Mouse (Mus musculus) embryonic stem cell, embryonic (primary cell): ENCODE measurements around the gene Inpp5a.

Experiments
- CTCF ChIA-PET, 4 experiments: fragments of 300-600 bp in 2 of 4; fragments of 350-600 bp in 2 of 4; sonication (Branson Sonifier 250); formaldehyde crosslinking; loops; one replicate each; lab custom pipeline; 2022; ENCODE audit warnings: inconsistent platforms in 2 of 4; lab: Charles Lee
- POLR2A ChIA-PET, 4 experiments: fragments of 300-600 bp in 2 of 4; fragments of 350-600 bp in 2 of 4; sonication (Branson Sonifier 250); formaldehyde crosslinking; loops; one replicate each; lab custom pipeline; 2022; ENCODE audit warnings: antibody characterized with exemption in 4 of 4, inconsistent platforms in 1 of 4; lab: Charles Lee

Inpp5a gene

DNA sequence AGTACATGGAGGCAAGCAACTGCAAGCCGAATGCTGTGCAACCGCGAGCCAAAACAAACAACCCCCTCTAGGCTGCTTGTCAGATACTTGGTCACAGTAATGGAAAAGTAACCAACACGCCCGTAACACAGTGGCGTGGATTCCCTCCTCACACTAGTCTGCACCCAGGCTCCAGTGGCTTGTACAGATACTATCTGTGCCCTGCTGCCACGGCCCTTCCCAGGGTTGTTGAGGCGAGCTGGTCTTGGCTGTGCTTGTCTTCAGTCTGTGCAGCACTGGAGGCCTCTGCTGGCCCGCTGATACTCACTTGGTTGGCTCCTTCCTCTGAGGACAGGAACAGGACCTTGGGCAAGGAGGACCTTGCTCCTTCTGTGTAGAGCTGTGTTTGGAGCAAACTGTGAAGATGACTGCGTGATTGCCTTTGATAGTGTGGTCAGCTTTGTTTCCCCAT lies 52.9 kb downstream of the Inpp5a start:
- ChIA-PET POLR2A (interaction anchor here in 1 of 4 experiments (1.0 kb wide), 1 partner anchor 52 kb away, joined by 3 read pairs; no protein-coding TSS in a partner anchor), CTCF (interaction anchor here in 1 of 4 experiments (1.3 kb wide), 1 partner anchor 138 kb away, joined by 3 read pairs; no protein-coding TSS in a partner anchor)

- ChIA-PET CTCF (no interaction called here), POLR2A (interaction anchor here in 1 of 4 experiments (0.6 kb wide), 1 partner anchor 212 kb away, joined by 5 read pairs; no protein-coding TSS in a partner anchor)
Observed at GRCm38 (mm10) chr7:139445621-139446020, 56.7 kb downstream of the Inpp5a start.

GRCm38 (mm10) chr7:139447381-139447780 lies 58.5 kb downstream of the Inpp5a start:
- ChIA-PET CTCF (no interaction called here), POLR2A (no interaction called here)

DNA sequence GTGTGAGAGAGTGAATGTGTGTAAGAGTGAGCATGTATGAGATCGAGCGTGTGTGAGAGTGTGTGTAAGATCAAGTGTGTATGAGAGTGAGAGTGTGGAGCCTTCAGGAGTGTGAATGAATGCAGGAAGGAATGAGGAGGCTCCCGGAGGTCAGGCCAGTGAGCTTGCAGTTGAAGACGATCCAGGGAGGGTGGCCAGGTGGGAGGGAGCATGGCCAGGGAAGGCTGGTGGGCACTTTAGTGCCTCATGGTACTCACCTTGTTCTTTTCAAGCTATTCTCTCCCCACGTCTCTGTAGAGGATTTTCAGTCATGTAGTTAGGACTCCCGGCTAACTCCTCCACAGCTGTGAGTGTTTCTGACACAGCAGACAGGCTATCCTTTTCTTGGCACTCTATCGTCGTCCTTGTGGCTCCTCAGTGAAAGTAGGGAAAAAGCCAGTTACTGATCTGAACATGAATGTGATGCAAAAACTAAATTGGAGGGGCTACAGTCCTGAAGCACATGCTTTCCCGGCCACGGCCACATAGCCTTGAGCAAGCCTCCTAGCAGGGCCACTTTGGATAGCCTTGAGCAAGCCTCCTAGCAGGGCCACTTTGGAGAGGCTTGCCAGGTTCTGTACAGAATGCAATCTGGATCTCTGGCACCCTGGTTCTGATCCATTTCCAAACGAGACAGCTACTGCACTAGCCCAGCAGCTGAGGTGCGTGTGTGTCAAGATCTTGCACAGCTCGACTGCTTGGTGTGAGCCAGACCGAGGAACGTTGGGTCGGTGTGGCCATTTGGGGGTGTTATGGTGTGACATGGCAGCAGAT lies 61.5 kb downstream of the Inpp5a start:
- CTCF ChIA-PET, result no interaction called here
- POLR2A ChIA-PET, result no interaction called here

GRCm38 (mm10) chr7:139451711-139452110 lies 62.8 kb downstream of the Inpp5a start:
- POLR2A ChIA-PET, result no interaction called here
- CTCF ChIA-PET, result no interaction called here

DNA sequence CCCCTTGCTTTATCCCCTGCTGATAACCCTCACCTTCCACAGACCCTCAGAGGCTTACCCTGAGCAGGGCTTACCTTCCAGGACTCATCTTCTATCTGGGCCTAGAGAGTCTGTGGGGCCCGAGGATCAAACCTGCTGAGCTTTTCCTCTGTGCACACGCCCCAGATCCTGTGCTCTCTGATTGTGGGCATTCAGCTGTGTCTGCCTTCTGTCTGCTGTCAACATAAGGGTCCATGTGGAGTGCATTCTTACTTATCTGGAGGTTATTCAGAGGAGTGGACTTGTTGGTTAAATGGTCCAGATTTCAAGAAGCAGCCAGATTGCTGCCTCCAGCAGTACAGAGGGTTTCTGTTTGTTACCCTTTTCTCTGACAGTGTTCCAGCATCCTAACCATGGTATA lies 63.3 kb downstream of the Inpp5a start:
- POLR2A ChIA-PET, result no interaction called here
- CTCF ChIA-PET, result no interaction called here

DNA sequence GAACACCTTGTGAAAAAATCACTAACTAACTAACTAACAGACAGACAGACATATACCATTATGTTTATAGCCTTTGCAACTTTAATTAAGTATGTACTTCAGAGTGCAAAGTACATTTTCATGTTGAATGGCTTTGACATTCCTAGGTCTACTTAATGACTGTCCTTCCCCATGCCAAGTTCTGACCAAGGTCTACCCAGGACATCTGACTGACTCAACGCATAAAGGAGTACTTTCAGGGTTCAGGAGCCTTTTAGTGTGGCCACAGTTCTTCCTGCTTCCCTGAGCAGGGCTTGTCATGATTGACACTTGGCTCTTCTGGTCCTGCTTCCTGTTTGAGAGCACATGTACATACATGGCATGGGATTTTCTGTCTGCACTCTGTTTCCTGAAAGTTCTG lies 64.3 kb downstream of the Inpp5a start:
- ChIA-PET POLR2A (no interaction called here), CTCF (no interaction called here)

DNA sequence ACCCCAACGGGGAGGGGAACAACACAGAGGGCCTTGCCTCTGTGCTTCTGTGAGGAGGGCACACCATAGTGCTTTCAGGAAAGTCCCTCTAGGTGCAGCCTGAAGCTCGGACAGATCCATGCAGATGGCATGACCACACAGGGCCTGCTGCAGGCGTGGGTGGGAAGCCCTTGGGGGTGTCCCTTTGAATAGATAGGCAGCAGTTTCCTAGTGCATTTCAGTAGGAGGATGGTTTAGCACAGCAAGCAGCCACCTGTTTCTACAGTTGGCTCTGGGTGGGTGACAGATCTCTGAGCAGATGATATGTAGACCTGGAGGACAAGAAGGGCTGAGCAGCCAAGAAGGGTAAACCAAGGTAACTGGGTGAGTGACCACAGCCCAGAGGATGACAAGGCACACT lies 65.4 kb downstream of the Inpp5a start:
- CTCF ChIA-PET, result no interaction called here
- POLR2A ChIA-PET, result no interaction called here

GRCm38 (mm10) chr7:139456759-139457158 lies 67.8 kb downstream of the Inpp5a start:
- CTCF ChIA-PET, result interaction anchor here in 3 of 4 experiments (0.6 to 1.8 kb wide), 5 partner anchors 25 to 455 kb away, joined by 3 to 12 read pairs (median 3); no protein-coding TSS in a partner anchor
- POLR2A ChIA-PET, result interaction anchor here in 2 of 4 experiments (0.7 to 1.1 kb wide), 4 partner anchors 11 to 93 kb away, joined by 3 read pairs; no protein-coding TSS in a partner anchor

- CTCF ChIA-PET, result interaction anchor here in 1 of 4 experiments (0.6 to 1.2 kb wide), 2 partner anchors 159 to 439 kb away, joined by 3 to 4 read pairs; no protein-coding TSS in a partner anchor
- POLR2A ChIA-PET, result interaction anchor here in 2 of 4 experiments (0.5 to 1.1 kb wide), 4 partner anchors 52 to 658 kb away, joined by 3 read pairs; no protein-coding TSS in a partner anchor
Observed at GRCm38 (mm10) chr7:139461344-139461743, 72.4 kb downstream of the Inpp5a start.

DNA sequence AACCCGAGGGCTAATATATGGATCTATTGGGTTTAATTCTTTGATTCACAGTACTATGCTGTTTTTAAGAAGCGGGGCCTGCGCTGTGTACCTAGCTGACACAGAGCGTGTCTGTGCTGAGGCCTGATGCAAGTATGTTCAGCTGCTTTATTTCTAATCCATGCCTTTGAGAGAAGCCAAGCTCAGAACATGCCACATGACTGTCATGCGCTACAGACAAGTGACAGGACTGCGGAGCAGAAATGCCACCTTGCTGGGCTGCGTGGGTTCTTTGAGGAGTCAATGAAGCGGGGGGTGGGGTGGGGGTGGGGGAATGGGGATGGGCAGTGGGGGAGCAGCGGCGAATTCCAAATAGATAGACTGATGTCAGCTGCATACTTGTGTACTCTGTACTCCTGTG lies 73.2 kb downstream of the Inpp5a start:
- POLR2A ChIA-PET, result interaction anchor here in 2 of 4 experiments (0.6 to 1.1 kb wide), 3 partner anchors 53 to 658 kb away, joined by 3 read pairs; no protein-coding TSS in a partner anchor
- CTCF ChIA-PET, result interaction anchor here in 1 of 4 experiments (0.6 to 1.2 kb wide), 2 partner anchors 159 to 439 kb away, joined by 3 to 4 read pairs; no protein-coding TSS in a partner anchor

GRCm38 (mm10) chr7:139465538-139465937 lies 76.6 kb downstream of the Inpp5a start:
- CTCF ChIA-PET, result interaction anchor here in 1 of 4 experiments (1.3 kb wide), 1 partner anchor 162 kb away, joined by 4 read pairs; no protein-coding TSS in a partner anchor
- POLR2A ChIA-PET, result interaction anchor here in 1 of 4 experiments (1.2 kb wide), 1 partner anchor 102 kb away, joined by 3 read pairs; no protein-coding TSS in a partner anchor

DNA sequence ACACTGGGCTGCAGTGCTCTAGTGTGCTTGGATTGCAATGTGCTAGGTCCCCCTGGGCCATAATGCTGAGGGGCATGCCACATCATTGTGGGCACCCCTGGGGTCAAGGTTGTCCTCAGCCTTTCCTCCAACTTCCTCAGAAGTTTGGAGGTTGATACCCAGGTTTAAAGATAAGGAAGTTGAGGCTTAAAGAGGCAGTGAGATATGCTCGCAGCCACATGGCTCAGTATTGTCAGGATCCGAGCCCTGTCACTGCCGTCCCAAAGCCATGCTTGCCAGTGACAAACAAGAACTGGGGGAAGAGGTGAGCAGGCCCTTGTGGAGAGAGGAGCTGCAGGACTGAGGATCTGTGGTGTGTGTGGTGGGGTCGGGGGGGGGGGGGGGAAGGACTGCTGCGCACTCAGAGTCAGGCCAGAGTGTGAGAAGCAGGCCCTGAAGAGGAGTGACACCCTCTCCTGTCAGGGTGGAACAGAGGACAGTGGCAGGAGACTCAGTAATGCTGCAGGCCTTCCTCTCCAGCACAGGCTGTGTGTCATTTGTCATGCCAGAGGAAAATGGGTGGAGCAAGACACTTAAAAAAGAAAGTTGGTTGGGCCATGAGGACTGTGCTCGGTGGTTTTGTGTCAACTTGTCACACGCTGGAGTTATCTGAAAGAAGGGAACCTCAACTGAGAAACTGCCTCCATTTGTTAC lies 77.7 kb downstream of the Inpp5a start:
- POLR2A ChIA-PET, result interaction anchor here in 1 of 4 experiments (1.0 kb wide), 1 partner anchor 10 kb away, joined by 3 read pairs; no protein-coding TSS in a partner anchor

DNA sequence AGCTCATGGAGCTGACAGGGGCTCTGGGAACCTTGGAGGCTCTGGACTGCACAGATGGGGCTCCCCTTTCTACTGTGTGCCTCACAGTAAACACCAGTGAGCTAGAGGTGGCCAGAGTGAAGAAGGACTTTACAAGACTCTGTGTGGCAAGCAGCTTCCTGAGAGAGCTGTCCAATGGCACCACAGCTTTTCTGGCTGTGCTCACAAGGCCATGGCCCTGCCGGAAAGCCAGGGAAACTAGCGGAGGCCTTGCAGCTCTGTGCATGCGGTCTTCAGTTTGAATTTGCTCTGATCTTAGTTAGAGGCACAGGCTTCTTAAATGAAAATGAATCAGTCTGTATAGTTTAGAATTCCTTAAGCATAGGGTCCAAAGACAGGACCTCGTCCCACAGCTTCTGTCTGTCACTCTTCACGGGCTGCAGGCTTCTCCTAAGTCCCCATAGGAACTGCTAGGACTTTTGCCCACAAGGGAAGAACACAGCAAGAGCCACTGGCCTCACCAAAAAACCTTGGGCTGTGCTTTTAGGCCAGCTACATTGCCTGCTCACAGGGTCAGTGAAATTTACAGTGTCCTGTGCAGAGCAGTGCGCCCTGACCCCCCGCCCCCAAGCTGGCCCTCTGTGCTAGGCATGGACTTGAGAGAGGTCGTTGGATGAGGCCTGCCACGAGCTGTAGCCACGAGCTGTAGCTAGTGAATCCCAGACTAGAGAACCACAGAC lies 78.4 kb downstream of the Inpp5a start:
- POLR2A ChIA-PET, result interaction anchor here in 2 of 4 experiments (0.6 to 1.0 kb wide), 2 partner anchors 10 to 66 kb away, joined by 3 read pairs; no protein-coding TSS in a partner anchor
- CTCF ChIA-PET, result interaction anchor here in 3 of 4 experiments (0.5 to 4.5 kb wide), 8 partner anchors 17 to 394 kb away, joined by 3 to 25 read pairs (median 4); no protein-coding TSS in a partner anchor

More for the DNA sequence above, 77.7 kb downstream of the Inpp5a start:
- CTCF ChIA-PET, result interaction anchor here in 2 of 4 experiments (0.5 to 4.5 kb wide), 6 partner anchors 149 to 395 kb away, joined by 3 to 25 read pairs (median 4); no protein-coding TSS in a partner anchor

DNA sequence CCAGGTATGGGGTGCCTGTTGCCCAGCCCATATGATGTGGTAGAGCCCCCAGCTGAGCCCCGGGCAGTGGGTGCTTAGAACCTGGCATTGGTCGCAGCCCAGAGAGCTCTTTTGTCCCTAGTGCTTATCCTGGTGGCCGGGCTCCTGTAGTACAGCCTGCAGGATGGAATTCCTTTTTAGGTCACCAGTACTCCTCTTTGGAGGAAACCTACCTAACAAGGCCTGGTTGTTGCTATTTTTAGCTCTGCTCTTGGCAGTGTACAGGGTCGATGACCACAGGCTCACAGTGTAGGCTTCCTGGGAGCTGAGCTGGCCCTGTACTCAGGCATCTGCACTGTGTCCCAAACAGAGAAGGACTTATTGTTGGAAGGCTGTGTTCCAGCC lies 79.0 kb downstream of the Inpp5a start:
- ChIA-PET POLR2A (interaction anchor here in 2 of 4 experiments (0.6 to 1.0 kb wide), 2 partner anchors 11 to 66 kb away, joined by 3 read pairs; no protein-coding TSS in a partner anchor), CTCF (interaction anchor here in 3 of 4 experiments (0.5 to 4.5 kb wide), 8 partner anchors 16 to 394 kb away, joined by 3 to 25 read pairs (median 4); no protein-coding TSS in a partner anchor)

GRCm38 (mm10) chr7:139468440-139468839 lies 79.5 kb downstream of the Inpp5a start:
- POLR2A ChIA-PET, result no interaction called here

GRCm38 (mm10) chr7:139469457-139469856 lies 80.5 kb downstream of the Inpp5a start:
- ChIA-PET CTCF (interaction anchor here in 2 of 4 experiments (1.4 to 4.5 kb wide), 4 partner anchors 14 to 167 kb away, joined by 6 to 25 read pairs (median 14); no protein-coding TSS in a partner anchor), POLR2A (interaction anchor here in 1 of 4 experiments (0.8 kb wide), 1 partner anchor 167 kb away, joined by 3 read pairs; no protein-coding TSS in a partner anchor)

More at GRCm38 (mm10) chr7:139468440-139468839, 79.5 kb downstream of the Inpp5a start:
- CTCF ChIA-PET, result interaction anchor here in 3 of 4 experiments (0.5 to 4.5 kb wide), 5 partner anchors 15 to 280 kb away, joined by 3 to 25 read pairs (median 6); no protein-coding TSS in a partner anchor
